Mouse (Mus musculus): ENCODE results near the gene Cadps2. TPM values are rescaled to one million over a fixed set of nuclear protein-coding genes. Genes with fewer than 3 reads are reported as not detected.

Cadps2 gene
- polyA plus RNA-seq, 1 experiment = not detected

DNA sequence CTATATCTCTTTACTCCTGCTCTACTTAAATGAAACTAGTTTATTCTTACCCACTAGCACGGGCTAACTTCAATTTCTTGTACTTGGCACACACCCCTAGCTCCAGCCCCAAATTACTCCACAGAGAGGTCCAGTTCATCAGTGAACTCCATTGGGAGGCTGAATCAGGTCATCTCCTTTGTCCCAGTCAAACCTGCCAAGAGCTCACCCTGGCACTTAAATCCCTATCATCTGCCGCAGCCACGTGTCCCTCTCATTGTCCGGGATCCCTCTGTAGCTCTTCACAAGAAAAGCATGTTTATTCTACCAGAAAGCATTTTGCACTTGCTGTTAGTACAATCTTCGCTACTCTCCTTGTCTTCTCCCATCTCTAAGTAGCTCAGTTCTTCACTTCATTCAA lies 17.4 kb downstream of the Cadps2 start:
- TF ChIP-seq GATA1 (IDR thresholded peaks at IDR 0.05; ENCODE audit: low read length) = no peak

DNA sequence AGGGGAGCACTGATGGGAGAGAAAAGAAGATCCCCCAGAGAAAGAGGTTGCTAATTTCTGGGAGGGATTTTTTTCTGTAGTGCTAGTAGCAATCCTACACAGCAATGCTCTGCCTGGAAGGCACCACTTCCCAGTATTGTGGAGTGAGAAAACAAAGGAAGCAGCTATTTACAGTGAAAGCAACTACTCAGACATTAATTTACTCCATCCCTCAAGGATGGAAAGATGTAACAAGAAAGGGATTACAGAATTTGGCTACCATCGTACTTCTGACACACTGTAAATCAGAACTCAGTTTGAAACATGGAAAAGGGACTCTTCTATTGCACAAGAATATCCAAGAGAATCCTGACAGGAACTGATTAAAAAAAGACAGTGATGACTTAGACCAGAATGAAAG lies 29.1 kb downstream of the Cadps2 start:
- no peak for TF ChIP-seq GATA1 (IDR thresholded peaks at IDR 0.05; ENCODE audit: low read length)

DNA sequence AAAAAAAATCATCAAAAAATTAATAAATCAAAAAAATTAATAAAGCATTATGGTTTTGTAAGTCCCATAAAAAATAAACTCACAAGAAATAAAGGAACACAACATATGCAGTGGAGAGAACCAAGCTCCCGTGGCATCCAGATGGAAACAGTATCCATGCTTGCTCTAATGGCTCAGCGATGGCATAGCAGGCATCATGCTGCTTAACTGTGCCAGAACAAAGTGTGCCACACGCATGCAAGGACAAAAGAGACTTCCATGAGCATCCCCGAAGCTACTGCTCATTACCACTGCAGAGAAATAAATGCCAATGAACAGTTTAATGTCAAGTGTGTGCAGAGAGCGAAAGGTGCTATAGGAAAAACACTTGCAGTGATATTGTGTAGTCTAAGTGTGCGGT lies 29.9 kb downstream of the Cadps2 start:
- no peak for TF ChIP-seq GATA1 (IDR thresholded peaks at IDR 0.05; ENCODE audit: low read length)

DNA sequence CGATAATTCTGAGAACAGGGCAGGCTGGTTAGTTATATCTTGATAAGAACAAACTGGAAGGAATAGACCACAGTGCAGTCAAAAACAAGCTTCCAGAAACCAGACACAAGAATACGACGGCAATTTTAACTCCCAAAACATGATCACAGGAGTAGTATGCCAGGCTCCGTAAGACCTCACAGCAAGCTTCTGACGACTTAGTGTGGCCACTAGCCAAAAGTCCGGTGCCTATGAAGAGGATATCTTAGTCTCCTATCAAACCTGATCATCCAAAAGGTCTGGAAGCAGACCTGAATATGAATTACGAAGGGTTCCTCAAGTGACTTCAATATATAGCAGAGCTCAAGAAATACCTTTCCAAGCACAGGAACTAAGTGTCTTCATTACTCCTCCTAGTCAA lies 33.9 kb downstream of the Cadps2 start:
- TF ChIP-seq GATA1 (IDR thresholded peaks at IDR 0.05; ENCODE audit: low read length) = no peak

DNA sequence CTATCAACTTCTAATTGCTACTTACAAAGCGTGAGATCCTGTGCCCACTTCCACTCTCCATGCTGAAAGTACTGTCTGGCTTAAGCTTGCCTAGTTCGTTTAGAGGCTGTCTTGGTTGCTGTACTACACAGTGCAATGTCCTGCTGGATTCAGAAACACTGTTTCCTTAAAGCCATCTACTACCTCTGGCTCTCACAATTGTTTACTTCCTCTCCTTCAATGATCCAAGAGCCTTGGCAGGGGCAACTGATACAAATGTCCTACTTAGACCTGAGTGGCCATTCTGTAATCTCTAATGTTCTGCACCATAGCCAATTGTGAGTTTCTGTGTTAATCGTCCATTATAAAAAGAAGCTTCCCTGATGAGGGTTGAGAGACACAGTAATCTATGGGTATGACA lies 47.4 kb downstream of the Cadps2 start:
- TF ChIP-seq GATA1 (IDR thresholded peaks at IDR 0.05; ENCODE audit: low read length) = no peak

DNA sequence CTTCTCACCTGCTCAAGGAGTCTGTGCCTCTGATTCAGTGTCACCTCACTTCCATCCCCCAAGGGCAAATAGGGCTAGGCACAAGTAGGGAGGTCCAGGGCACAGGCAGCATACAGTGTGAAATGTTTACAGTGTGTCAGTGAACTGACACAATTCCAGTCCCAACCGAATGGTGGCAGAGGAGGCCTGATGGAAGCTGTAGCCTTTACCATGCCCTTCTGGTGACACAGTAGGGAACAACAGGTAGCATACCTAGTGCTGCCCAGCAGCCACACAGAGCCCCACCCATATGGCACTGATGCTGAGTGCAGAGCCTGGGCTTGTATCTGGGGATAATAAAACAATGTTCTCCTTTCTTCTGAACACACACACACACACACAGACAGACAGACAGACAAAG lies 61.6 kb downstream of the Cadps2 start:
- TF ChIP-seq GATA1 (IDR thresholded peaks at IDR 0.05; ENCODE audit: low read length) = no peak

DNA sequence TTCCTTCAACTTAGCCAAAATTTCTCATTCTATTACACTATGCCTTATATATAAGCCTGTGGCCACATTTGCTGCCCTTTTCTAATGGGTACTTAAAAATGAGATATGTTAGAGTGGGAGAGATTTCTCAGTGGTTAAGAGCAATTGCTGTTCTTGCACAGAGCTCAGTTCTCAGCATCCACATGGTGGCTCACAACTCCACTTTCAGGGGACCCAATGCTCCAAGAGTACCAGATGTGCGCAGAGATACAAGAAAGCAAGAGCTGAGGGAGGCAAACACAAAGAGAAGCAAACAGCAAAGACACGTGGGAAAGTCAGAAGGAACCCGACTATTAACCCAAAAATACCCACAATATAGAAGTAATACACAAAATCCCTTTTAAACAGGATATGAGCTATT lies 77.0 kb downstream of the Cadps2 start:
- TF ChIP-seq GATA1 (IDR thresholded peaks at IDR 0.05; ENCODE audit: low read length) = no peak

DNA sequence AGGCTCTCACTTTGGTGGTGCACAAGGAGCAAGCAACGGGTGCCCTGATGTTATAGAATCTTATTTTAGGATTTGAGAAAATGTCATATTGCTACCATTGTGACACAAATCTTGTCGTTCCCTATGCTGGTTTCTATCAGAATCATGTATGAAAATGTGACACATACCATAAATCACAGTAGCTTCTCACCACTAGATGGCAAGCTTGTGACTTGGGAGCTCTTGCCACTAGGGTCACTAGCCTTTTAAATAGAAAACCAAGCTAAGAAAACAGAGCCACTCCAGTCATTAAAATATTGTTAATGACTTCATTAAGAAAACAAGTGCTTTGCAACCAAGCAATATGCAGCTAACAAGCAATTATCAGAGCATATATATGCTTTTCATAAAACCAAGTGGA lies 81.0 kb downstream of the Cadps2 start:
- TF ChIP-seq GATA1 (IDR thresholded peaks at IDR 0.05; ENCODE audit: low read length) = no peak

DNA sequence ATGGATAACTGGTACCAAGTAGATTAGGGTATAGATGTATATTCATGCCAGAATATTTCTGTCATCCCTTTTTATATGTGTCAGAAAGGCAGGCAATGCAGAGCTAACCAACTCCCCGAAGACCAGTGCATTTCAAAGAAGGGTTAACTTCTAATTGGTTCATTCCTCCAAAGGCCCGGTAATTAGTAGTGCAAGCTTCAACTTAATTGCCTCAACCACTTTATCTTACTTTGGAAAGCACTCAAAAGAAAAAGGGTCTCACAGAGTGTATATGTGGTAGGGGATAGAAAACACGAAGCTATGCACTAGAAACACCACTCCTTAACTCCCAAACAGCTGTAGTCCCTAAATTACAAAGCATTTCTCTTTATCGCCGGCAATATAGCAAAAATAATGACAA lies 90.4 kb downstream of the Cadps2 start:
- TF ChIP-seq GATA1 (IDR thresholded peaks at IDR 0.05; ENCODE audit: low read length) = no peak

DNA sequence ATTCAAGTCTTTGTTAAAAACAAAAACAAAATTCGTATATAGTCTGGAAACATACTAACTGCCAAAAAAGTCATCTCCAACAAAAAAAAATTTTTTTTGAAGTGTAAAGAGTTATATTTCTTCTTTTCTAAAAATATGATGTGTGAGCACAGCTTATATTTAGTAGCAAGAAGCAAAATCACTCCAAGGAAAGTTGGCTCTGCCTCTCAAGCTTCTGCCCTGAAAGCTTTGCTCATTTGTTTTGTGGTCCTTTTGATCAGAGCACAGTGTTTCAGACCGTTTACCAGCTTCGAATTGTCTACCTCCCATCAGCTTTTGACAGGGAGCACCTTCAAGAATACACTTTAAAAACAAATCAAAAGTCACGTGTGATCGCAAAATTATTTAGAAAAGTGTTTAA lies 99.2 kb downstream of the Cadps2 start:
- no peak for TF ChIP-seq GATA1 (IDR thresholded peaks at IDR 0.05; ENCODE audit: low read length)

DNA sequence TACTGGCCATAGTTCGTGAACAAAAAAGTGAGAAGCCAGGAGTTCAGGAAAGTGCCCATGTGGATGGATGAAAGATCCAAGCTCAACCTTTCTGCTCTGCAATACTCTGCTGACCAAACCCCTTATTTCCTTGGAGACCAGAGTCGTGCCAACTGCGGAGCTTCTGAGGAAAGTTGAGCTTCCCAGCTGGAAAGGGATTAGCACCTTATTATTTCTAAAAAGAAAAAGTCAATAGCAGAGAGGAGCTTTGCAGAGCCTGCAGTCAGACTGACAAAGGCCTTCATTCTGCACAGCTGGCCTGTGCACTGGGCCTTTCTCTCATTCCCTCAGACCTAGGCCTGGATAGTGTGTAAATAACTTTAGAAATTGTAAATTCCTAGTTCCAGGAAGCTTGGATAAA lies 106.5 kb downstream of the Cadps2 start:
- TF ChIP-seq GATA1 (IDR thresholded peaks at IDR 0.05; ENCODE audit: low read length) = no peak

DNA sequence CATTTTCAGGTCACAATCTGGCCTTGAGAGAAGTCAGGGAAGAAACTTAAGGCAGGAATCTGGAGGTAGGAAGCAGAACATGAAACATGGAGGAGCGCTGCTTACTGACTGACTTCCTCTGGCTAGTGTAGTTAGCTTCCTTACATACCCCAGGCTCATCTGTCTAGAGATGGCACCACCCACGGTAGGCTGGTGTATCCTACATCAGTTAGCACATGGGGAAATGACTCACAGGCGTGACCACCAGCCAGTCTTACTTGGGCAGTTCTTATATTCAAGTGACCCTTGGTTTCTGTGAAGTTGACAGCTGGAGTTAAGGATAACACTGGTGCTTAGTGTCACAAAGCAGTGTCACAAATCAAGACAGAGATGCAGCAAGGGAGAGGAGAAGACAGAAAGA lies 110.6 kb downstream of the Cadps2 start:
- TF ChIP-seq GATA1 (IDR thresholded peaks at IDR 0.05; ENCODE audit: low read length) = no peak

DNA sequence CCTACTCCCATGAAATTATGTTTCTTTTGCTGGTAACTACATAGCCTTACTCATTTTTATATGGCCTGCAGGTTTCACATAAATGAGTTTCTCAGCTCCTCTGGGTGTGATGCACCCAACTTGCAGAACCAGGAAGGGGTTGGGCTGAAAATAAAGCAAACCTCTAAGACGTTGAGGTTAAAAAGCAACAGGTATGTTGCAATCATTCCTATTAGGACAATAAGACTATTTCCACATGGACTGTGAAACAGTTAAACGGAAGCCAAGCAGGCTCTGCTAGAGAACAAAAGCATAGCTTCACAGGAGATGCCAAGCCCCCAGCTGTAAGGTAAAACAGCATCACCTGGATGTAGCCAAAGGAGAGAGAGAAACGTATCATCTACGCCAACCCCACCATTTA lies 115.5 kb downstream of the Cadps2 start:
- no peak for TF ChIP-seq GATA1 (IDR thresholded peaks at IDR 0.05; ENCODE audit: low read length)

DNA sequence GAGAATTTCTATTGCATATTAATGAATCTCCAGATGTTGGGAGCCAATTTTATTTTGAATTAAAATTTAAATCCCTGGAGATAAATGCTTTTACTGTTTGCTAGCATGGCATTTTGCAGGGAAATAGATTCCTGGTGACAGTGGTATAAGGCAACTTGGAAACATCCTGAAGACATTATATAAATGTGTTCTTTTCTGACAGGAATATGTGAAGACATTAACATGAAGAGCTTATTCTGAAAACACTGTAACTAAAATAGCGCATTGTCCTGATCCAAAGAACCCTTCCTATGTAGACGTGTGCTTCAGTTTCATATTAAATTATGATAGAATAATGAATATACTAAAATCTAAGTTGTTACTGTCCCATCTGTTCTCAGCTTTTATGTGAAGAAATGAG lies 118.8 kb downstream of the Cadps2 start:
- TF ChIP-seq GATA1 (IDR thresholded peaks at IDR 0.05; ENCODE audit: low read length) = no peak

DNA sequence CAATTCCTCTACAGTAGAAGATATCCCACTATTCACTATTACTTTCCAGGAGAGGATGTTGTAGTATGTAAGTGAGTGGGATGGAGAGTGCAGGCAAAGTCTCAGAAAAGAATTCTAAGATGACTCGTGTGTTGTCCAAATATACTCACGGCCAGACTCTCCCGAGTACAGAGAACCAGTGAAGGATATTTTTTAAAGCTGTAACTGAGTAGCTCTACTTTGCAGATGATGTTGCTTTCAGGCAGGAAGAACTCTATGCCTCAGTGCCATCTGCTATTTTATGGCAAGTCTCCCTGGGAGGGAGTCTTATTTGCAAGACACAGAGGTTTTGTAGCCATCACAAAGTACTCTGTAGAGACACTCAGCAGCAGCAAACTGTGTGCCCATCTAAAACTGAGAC lies 131.7 kb downstream of the Cadps2 start:
- TF ChIP-seq GATA1 (IDR thresholded peaks at IDR 0.05; ENCODE audit: low read length) = no peak

DNA sequence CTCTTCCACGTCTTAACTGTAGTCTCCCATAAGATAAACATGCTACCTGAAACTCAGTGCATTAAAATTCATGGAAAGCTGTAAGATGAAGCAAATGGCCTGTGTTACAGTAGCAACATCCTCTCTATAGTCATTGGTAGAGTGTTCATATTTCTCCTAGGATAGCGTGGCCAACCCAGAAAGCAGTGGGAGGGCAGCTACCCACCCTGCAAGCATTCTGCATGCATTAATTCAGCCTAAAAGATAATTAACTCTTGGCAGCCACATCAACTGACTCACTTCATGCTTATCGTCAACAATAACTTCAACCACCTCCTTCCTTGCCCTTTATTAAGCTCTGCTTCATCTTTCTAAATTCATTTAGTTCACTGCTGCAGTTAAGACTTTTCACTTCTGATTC lies 138.3 kb downstream of the Cadps2 start:
- no peak for TF ChIP-seq GATA1 (IDR thresholded peaks at IDR 0.05; ENCODE audit: low read length)

DNA sequence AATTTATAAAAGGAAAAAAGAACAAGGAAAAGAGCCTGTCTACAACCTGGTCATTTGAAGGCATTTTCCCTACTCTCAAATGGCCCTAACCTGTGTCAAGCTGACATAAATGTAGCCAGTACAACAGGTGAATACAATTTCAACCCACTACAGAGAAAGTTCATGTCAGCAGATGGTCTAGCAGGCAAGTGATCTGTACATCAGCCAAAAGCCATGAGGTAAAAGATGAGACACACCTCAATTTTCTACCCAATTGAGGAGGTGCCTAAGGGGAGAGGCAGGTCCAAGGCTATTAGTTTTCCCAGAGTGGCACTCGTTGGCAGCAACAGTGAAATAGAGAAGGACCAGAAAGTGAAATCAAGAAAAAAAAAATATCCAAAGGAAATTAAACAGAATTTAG lies 161.0 kb downstream of the Cadps2 start:
- TF ChIP-seq GATA1 (IDR thresholded peaks at IDR 0.05; ENCODE audit: low read length) = no peak

DNA sequence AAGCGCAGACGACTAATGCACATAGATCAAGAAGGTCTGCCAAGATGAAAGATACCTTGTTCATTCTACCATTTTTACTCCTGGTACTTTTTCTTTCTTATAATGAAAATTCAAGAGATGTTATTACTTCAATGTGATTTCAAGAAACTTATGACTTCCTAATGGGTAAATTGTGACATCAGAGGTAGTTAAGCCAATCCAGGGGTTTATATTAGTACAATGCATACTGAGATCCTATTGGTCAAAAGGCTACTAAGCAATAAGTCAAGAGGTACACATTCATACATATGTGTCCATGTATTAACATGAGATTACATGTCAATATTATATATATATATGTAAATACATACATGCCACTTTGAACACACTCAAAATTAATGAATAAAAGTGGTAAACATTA lies 184.2 kb downstream of the Cadps2 start, which contains the start of gene Rnf148:
Gene Rnf148 (minus strand): TSS at position 101 of the 400 bp plus-strand sequence.
- TF ChIP-seq GATA1 (IDR thresholded peaks at IDR 0.05; ENCODE audit: low read length) = no peak
